Mouse (Mus musculus): ENCODE measurements at regions not wholly inside any gene's neighbourhood (a gene's known extent, or its start where the extent isn't known, plus 50 kb on each side); places are given as distances from the start of the nearest gene placed in this dataset.

GRCm38 (mm10) chr9:61816589-61817179, 97.7 kb downstream of the Rplp1 start:
- DNase-seq (ENCODE audit: low read depth, low spot score) = no peak

DNA sequence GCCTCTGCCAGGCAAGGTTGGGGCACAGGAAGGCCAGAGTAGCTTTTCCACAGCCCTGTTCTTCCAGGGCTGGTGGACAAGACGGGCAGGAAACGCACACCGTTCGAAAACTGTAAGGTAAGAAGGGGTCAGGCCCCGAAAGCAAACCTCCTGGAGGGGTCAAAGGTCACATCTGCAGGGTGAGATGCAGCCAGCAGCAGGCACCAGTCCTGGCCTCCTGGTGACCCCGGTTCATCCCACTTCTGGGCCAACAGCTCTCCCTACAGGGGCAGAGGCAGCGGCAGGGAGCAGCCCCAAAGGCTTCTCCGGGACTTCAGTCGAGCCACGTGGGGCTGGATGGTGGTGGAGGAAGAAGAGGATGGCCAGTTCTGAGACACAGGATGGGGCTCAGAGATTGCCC, 98.3 kb downstream of the Rplp1 start:
- DNase-seq (ENCODE audit: low read depth, low spot score) = no peak

DNA sequence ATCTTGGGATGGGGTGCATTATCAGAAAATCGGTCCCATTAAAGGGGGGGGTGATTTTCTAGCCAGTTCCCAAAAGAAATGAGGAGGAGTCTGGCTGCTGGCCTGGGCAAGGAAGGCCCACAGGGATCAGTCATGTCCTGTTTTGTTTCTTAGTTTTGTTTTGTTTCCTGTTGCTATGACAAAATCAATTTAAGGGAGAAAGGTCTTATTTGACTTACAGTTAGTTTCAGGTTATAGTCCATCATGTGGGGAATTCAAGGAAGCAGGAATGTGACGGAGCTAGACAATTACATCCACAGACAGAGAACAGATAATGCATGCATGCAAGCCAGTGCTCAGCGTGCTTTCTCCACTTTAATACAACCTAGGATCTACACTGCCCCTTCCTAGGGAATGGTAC, 101.1 kb downstream of the Rplp1 start:
- no peak for DNase-seq (ENCODE audit: low read depth, low spot score)

- DNase-seq (ENCODE audit: low read depth, low spot score) = no peak
Measured at GRCm38 (mm10) chr9:61812315-61812714, 102.0 kb downstream of the Rplp1 start.

DNA sequence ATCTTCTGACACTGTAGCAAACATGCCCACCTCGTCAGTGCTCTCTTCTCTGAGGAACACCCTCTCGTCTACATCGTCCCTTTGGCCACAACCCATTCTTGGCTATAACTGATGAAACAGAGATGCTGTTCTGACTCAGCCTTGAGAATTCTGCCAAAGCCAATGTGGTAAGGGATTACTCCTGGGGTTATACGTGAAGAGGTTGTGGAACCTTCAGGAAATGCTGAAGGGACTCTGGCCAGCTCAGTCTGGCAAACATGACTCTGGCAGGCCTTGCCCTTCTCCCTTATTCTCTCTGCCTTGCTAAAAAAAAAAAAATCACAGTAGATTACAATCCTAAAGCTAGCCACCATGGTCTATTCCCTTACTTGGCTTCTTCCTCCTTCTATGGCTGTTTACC, 103.9 kb downstream of the Rplp1 start:
- no peak for DNase-seq (ENCODE audit: low read depth, low spot score)

GRCm38 (mm10) chr9:61808351-61809225, 105.8 kb downstream of the Rplp1 start:
- no peak for DNase-seq (ENCODE audit: low read depth, low spot score)

GRCm38 (mm10) chr9:61805971-61806370, 108.4 kb downstream of the Rplp1 start:
- no peak for DNase-seq (ENCODE audit: low read depth, low spot score)

- DNase-seq (ENCODE audit: low read depth, low spot score) = no peak
Measured at GRCm38 (mm10) chr9:61803555-61803954, 110.8 kb downstream of the Rplp1 start.

- no peak for DNase-seq (ENCODE audit: low read depth, low spot score)
Measured at GRCm38 (mm10) chr9:61802694-61803093, 111.6 kb downstream of the Rplp1 start.

- DNase-seq (ENCODE audit: low read depth, low spot score) = no peak
Measured at GRCm38 (mm10) chr9:61799535-61799934, 114.8 kb downstream of the Rplp1 start.

DNA sequence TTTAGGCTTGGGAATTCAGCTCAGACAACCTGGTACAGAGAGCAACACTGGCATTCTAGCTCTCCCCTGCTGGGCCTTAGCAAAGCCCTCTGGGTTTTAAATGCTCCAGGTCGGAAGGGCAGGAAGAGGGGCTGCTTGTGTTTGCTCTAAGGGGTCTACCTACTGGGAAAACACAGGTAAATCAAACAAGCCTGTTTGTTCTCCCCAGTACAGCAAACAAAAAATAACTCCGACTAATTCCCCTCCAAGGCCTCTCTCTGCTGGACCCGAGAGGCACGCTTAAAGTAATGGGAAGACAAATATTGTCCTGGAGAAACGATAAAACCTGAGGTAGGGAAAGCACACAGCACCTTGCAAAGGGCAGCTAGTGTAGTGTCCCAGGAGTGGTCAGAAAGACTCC, 118.4 kb downstream of the Rplp1 start:
- no peak for DNase-seq (ENCODE audit: low read depth, low spot score)

GRCm38 (mm10) chr9:61791435-61792064, 122.8 kb downstream of the Rplp1 start:
- peak; percentile 45 for DNase-seq (ENCODE audit: low read depth, low spot score)

DNA sequence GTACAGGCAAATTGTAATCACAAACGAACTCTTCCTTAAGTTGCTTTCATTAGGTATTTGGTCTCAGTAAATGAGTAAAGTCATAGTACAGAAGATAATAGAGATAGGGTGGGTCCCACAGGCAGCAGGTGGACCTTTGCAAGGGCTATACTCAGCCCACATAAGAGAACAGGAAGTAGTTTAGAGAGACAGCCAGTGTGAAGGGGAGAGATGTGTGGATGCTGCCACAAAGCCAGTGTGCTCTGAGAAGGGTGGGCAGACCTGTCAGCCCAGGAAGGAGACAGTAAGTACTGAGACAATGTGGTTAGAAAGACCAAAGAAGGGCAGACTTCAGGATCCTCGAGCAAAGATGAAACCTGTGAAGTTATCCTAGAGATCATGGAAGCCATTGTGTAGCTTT, 123.5 kb downstream of the Rplp1 start:
- no peak for DNase-seq (ENCODE audit: low read depth, low spot score)

DNA sequence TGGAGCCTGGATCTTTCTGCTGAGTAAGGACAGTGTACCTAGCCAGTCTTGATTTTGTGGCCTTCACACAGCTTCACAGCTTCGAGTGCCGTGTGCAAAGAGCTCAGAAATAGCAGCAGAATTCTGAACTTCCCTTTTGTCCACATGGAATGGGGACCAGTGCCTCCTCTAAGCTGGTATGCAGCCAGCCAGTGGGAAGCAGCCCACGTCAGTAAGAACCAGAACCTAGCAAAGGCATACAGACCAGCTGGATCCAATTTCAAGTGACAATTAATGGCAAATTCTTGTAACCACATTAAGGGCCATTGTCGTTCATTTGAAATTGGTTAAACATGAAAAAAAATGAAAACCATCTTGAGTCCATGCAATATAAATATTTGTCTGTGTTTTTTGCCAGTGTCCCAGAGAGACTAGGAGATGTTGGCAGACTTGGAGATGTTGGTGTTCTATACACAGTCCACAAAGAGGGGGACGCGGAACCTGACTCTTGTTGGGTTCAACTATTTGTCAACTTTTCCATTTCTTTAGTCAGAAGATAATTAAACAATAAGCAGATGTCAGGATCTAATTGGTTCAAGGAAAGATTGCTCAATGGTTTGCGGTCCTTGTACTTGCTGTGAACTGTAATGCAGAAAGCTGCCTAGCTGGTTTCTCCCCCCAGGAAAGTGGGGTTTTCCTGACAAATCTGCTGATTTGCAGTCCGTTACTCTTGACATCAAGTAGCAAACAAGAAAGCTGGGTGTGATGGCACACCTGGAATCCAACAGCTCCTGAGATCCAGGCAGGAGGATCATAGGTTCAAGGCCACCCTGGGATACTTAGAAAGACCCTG, 125.1 kb downstream of the Rplp1 start:
- no peak for DNase-seq (ENCODE audit: low read depth, low spot score)

DNA sequence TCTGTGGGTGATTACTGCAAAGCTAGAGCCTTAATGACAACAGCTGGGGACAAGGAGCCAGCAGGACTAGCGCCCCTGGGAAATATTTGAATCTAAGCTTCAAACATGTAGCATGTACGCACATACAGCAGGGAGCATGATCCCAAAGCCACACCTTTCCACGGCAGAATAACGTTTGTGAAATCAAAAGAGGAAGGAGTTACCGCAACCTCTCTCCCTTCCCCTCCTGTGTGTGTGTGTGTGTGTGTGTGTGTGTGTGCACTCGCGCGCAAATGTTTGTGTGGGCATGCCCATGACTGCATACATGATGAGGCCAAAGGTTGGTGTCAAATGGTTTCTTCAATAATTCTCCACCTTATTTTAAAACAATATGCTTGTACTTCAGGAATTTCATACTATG, 132.9 kb downstream of the Rplp1 start:
- DNase-seq (ENCODE audit: low read depth, low spot score) = no peak

GRCm38 (mm10) chr9:61780186-61780939, 134.0 kb downstream of the Rplp1 start:
- DNase-seq (ENCODE audit: low read depth, low spot score) = peak; percentile 20

GRCm38 (mm10) chr9:61779165-61779564, 135.2 kb downstream of the Rplp1 start:
- no peak for DNase-seq (ENCODE audit: low read depth, low spot score)

DNA sequence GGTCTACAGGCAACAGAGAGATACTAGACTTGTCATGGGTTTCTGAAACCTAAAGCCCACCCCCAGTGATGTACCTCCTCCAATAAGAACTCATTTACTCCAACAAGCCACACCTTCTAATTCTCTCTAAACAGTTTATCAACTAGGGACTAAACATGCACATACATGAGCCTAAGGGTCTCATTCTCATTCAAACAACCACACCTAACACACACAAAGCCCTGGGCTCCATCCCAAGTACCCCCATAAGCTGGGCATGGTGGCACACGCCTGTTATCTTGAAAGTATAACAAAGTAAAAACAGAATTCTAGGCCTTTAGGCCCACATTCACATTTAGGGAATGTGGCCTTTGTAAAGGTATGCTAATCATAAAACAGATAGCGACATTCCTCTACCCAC, 137.9 kb downstream of the Rplp1 start:
- DNase-seq (ENCODE audit: low read depth, low spot score) = no peak

DNA sequence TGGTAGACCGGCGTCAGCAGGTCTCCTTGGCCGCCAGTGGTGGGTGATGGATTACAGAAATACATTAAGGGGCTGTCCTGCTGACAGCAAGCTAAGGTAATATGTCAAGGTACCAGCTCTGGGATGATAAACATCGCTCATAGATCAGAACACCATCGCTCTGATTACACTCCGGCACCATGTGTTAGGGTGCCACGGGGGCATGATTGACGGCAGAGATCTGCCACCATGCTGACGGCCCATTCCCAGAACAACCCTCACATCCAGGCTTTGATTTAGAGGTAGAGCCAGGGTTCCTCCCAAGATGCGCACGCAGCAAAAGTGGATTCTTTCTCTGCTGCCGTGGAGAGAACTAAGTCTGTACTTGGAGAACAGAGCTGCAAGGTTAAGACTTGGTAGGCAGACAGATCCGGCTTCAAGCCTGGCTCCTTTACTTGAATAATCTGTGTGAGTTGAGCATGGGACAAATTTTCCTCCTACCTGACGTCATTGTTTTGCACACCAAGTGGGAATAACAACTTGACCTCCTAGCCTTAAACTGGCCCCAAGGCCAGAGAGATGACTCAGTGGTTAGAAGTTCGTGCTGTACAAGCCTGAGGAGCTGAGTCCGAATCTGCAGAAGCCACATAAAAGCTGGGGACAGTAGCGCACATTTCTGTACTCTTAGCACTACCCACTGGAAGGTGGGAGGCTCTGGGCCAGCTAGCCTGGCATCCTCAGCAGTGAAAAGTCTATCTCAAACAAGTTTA, 144.0 kb downstream of the Rplp1 start:
- DNase-seq (ENCODE audit: low read depth, low spot score) = no peak

DNA sequence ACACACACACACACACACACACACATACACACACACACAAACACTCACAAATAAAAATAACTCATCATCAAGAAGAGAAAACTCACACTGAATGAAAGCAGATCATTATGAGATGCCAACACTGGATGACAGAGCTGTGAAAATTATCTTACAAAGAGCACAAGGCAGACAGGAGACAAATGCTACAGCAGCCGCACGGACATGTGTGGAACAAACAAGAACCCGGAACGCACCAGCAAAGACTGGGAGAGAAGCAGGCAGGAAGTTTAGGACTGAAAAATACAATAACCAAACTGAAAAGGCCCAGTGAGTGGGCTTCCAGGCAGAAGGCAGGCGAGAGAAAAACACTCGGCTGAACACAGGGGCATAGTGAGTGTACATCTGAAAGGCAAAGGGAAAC, 148.2 kb downstream of the Rplp1 start:
- DNase-seq (ENCODE audit: low read depth, low spot score) = no peak
